Mouse (Mus musculus): ENCODE measurements around the gene Fam136a. TPM values are rescaled to one million over a fixed set of nuclear protein-coding genes. Genes with fewer than 3 reads are reported as not detected.

Gene Fam136a
- total and polyA plus RNA-seq, 2 experiments from 2014 or later: 65.9 to 75.1 TPM

DNA sequence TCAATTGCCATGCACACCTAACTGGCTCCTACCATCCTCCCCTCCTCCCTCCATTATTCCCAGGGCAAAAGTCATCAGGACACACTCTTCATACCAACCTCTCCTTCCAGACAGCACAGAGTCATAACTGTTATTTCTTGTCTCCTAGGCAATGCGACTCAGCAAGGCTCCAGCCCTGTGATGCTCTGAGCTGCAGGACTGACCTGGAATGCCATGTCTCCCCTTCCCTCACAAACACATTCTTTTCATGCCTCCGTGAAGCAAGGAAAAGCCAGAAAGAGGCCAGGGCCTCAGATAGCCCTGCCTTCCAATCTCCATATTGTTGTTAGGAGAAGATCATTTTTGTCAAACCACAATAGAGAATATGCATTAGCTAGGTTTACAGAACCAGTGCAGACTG lies 19.4 kb upstream of the Fam136a start:
- H3K4me1 ChIP-seq (ENCODE audit: insufficient read depth): no peaks in the 10 kb centered on the region
- no peak for TF ChIP-seq CTCF (IDR thresholded peaks at IDR 0.05; ENCODE audit: low read depth)
- 70% methylated on average over 2 of the region's 2 CpGs for whole genome bisulfite sequencing
- H3K27me3 ChIP-seq (ENCODE audit: insufficient read depth, low read length): no peaks in the 10 kb centered on the region
- no peak for ATAC-seq
- H3K27ac ChIP-seq (ENCODE audit: low read depth, low read length): no peak overlapping the region
- no peaks in the 10 kb centered on the region for H3K36me3 ChIP-seq (ENCODE audit: insufficient read depth)
- no peak overlapping the region for H3K4me2 ChIP-seq (ENCODE audit: low read depth)
- H3K9me3 ChIP-seq (ENCODE audit: low read length): no peaks in the 10 kb centered on the region
- DNase-seq: no peak
- H3K9ac ChIP-seq: no peak overlapping the region
- H3K4me3 ChIP-seq (ENCODE audit: low read depth, low read length): no peak overlapping the region

DNA sequence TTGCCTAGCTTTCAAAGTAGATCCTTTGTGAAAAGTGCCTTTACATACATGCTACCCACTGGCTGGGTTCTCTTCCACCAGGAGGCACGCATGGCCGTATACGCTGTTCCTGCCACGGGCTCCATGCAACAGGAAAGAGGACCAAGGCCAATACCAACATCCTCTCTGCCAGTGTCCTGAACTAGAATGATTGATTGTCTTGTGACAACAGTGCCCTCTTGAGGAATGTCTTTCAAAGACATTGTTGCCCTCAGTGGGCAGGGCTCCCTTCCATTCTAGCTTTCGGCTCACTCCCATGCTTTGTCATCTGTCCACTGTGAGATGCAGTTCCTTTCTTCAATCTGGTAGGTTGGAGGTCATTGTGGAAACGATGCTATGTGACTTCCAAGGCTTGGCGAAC lies 16.2 kb upstream of the Fam136a start:
- ATAC-seq (no peak), DNase-seq (no peak)
- 50% methylated on average over 7 of the region's 7 CpGs for WGBS
- no peak overlapping the region for H3K9ac ChIP-seq
- H3K36me3 ChIP-seq (ENCODE audit: insufficient read depth): no peaks in the 10 kb centered on the region
- H3K27me3 ChIP-seq (ENCODE audit: insufficient read depth, low read length): no peaks in the 10 kb centered on the region
- H3K27ac ChIP-seq (ENCODE audit: low read depth, low read length): no peak overlapping the region
- peak; percentile 62 for TF ChIP-seq CTCF (IDR thresholded peaks at IDR 0.05; ENCODE audit: low read depth)
- H3K9me3 ChIP-seq (ENCODE audit: low read length): no peaks in the 10 kb centered on the region
- H3K4me2 ChIP-seq (ENCODE audit: low read depth): no peak overlapping the region
- H3K4me3 ChIP-seq (ENCODE audit: low read depth, low read length): no peak overlapping the region
- no peaks in the 10 kb centered on the region for H3K4me1 ChIP-seq (ENCODE audit: insufficient read depth)

DNA sequence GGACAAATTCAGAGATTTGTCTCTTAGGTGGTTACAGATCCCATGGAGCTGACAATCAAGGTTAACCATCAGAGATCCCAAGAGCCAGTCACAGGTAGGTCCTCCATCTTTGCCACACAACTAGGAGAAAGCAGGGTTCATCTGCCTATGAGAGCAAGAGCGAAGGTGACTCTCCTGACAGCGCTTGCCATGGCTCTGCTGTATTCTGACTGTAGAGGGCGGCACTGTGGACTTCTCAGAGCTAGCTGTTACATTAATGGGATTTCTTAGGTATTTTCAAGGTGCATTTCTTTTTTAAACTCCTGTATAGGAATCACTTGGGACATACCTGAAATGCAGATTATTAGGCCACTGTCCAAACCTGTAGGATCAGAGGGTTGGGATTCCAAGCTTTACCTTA lies 10.5 kb upstream of the Fam136a start:
- Histone ChIP-seq H3K4me3 (ENCODE audit: low read depth, low read length) (no peak overlapping the region), H3K9me3 (ENCODE audit: low read length) (no peaks in the 10 kb centered on the region), H3K4me2 (ENCODE audit: low read depth) (no peak overlapping the region), H3K27ac (ENCODE audit: low read depth, low read length) (no peak overlapping the region), H3K4me1 (ENCODE audit: insufficient read depth) (no peaks in the 10 kb centered on the region), H3K9ac (no peak overlapping the region), H3K27me3 (ENCODE audit: insufficient read depth, low read length) (no peaks in the 10 kb centered on the region), H3K36me3 (ENCODE audit: insufficient read depth) (no peaks in the 10 kb centered on the region)
- 0 out of 2 replicates have a peak, but pooled peaks have one; percentile 7 for TF ChIP-seq CTCF (IDR thresholded peaks at IDR 0.05; ENCODE audit: low read depth)
- WGBS: 56% methylated on average over 3 of the region's 3 CpGs
- DNase-seq: no peak
- ATAC-seq: no peak

DNA sequence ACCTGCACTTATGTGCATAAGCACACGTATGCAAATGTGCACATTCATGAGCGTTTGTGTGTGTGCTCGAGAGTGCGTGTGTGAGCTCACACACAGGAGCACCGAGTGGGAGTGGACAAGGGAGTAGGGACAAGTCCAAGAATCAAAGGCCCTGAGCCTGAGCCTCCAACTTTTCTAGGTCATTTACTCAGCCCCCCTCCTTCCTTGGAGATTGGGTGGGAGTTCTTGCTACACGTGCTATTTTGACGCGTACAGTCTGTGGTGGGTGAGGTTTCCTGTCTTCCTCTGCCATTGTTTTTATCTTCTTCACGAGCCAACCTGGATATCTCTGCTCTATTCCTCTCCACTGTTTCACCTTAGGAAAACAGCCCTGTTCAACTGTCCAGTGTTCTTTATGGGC lies 8.5 kb upstream of the Fam136a start:
- 83% methylated on average over 9 of the region's 9 CpGs for WGBS
- H3K9me3 ChIP-seq (ENCODE audit: low read length): no peaks in the 10 kb centered on the region
- no peak overlapping the region for H3K27ac ChIP-seq (ENCODE audit: low read depth, low read length)
- DNase-seq (no peak), ATAC-seq (no peak)
- TF ChIP-seq CTCF (IDR thresholded peaks at IDR 0.05; ENCODE audit: low read depth): no peak
- no peaks in the 10 kb centered on the region for H3K36me3 ChIP-seq (ENCODE audit: insufficient read depth)
- no peak overlapping the region for H3K4me3 ChIP-seq (ENCODE audit: low read depth, low read length)
- no peaks in the 10 kb centered on the region for H3K27me3 ChIP-seq (ENCODE audit: insufficient read depth, low read length)
- no peaks in the 10 kb centered on the region for H3K4me1 ChIP-seq (ENCODE audit: insufficient read depth)
- H3K4me2 ChIP-seq (ENCODE audit: low read depth): no peak overlapping the region
- H3K9ac ChIP-seq: no peak overlapping the region

DNA sequence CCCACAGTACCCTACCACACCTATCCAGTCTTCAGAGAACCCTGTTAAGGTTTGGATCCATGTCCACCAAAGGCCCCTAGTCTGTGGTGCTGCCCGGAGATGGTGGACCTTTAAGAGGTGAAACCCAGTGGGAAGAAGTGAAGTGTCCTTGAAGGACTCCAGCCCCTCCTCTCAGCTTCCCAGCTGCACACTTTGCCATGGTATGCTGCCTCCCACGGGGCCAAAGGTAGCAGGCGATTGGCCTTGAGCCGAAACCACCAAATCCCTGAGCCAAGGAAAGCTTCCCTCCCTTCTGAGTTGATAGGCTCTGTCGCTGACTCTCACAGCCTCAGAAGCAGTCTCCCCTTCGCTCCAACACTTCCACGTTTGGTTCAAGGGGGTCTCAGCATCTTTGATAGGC lies 4.8 kb upstream of the Fam136a start:
- DNase-seq (no peak), ATAC-seq (no peak)
- Histone ChIP-seq H3K4me2 (ENCODE audit: low read depth) (no peak overlapping the region), H3K9me3 (ENCODE audit: low read length) (no peaks in the 10 kb centered on the region), H3K4me3 (ENCODE audit: low read depth, low read length) (no peak overlapping the region), H3K27me3 (ENCODE audit: insufficient read depth, low read length) (no peaks in the 10 kb centered on the region), H3K27ac (ENCODE audit: low read depth, low read length) (no peak overlapping the region), H3K4me1 (ENCODE audit: insufficient read depth) (peaks cover 3% of the 10 kb centered on the region; the same call in 1 of the 2 replicates), H3K9ac (no peak overlapping the region), H3K36me3 (ENCODE audit: insufficient read depth) (no peaks in the 10 kb centered on the region)
- TF ChIP-seq CTCF (IDR thresholded peaks at IDR 0.05; ENCODE audit: low read depth): no peak
- 72% methylated on average over 7 of the region's 7 CpGs for WGBS

DNA sequence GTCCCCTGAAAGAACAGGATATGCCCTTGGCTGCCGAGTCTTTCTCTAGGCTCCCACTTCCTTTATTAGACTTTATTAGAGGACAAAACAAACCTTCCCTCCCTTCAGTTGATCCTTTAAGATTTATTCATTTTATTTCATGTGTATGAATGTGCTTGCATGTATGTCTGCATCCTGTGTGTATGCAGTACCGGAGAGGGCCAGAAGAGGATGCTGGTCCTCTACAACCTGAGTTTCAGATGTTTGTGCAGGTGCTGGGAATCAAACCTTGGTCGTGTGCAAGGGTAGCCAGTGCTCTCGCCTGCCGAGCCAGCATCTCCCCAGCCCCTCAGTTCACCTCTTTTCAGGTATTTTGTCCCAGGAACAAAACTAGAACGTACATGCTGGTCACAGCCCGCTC lies 4.1 kb upstream of the Fam136a start:
- TF ChIP-seq CTCF (IDR thresholded peaks at IDR 0.05; ENCODE audit: low read depth): peak; percentile 37
- H3K27ac ChIP-seq (ENCODE audit: low read depth, low read length): no peak overlapping the region
- no peak overlapping the region for H3K4me3 ChIP-seq (ENCODE audit: low read depth, low read length)
- no peak for ATAC-seq
- H3K9ac ChIP-seq: no peak overlapping the region
- no peaks in the 10 kb centered on the region for H3K36me3 ChIP-seq (ENCODE audit: insufficient read depth)
- no peaks in the 10 kb centered on the region for H3K27me3 ChIP-seq (ENCODE audit: insufficient read depth, low read length)
- WGBS: 90% methylated on average over 7 of the region's 7 CpGs
- no peak overlapping the region for H3K4me2 ChIP-seq (ENCODE audit: low read depth)
- no peak for DNase-seq
- peaks cover 5% of the 10 kb centered on the region; the same call in 1 of the 2 replicates for H3K4me1 ChIP-seq (ENCODE audit: insufficient read depth)
- H3K9me3 ChIP-seq (ENCODE audit: low read length): no peaks in the 10 kb centered on the region

DNA sequence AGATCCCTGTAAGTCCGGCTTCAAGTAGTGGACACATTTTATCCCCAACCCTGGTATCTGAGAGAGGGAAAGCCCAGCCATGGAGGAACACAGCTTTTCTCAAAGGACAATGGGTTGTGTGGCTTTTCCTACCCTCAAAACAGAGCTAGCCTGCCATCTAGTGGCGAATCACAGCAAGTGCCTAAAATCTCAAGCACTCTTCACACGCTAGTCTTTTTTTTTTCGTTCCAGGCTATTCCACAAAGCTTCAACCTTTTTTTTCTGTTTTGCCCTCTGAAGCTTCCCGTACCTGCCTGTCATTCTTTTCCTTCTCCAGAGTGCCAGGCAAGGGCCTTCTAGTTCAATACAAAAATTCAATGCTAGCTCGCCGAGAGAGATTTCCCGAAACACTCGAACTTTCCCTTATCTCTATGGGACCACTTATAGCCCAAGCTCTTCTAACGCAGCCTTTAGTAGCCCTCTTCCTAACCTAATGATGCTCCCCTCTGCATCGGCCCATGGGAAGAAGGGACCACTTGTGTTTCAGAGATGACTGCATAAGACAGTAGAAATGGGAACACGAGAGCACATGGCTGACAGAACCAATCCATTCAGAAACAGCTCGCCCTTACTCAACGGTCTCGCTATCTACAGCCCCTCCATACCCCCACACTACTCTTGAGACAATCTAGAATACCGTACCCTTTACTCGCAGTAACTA lies 854 bp upstream of the Fam136a start:
- Histone ChIP-seq H3K9ac (peak overlapping the region; percentile 87), H3K36me3 (ENCODE audit: insufficient read depth) (0 out of 2 replicates have a peak, but pooled peaks cover 3% of the 10 kb centered on the region), H3K4me3 (ENCODE audit: low read depth, low read length) (peak overlapping the region; percentile 61), H3K27me3 (ENCODE audit: insufficient read depth, low read length) (no peaks in the 10 kb centered on the region), H3K4me2 (ENCODE audit: low read depth) (peak overlapping the region; percentile 98), H3K4me1 (ENCODE audit: insufficient read depth) (peaks cover 9% of the 10 kb centered on the region; the same call in 1 of the 2 replicates), H3K27ac (ENCODE audit: low read depth, low read length) (peak overlapping the region; percentile 88), H3K9me3 (ENCODE audit: low read length) (no peaks in the 10 kb centered on the region)
- peak; percentile 96 for TF ChIP-seq CTCF (IDR thresholded peaks at IDR 0.05; ENCODE audit: low read depth)
- DNase-seq (peak; percentile 93), ATAC-seq (peak; percentile 66)
- 1% methylated on average over 17 of the region's 17 CpGs for WGBS

All from forebrain, postnatal 0 days (tissue).